Mouse (Mus musculus): ENCODE data around the gene Hormad2. TPM values are rescaled to one million over a fixed set of nuclear protein-coding genes. Genes with fewer than 3 reads are reported as not detected.

Gene Hormad2
- total RNA-seq, 2 experiments from 2014 or later = 2.7 TPM; not detected in 1

DNA sequence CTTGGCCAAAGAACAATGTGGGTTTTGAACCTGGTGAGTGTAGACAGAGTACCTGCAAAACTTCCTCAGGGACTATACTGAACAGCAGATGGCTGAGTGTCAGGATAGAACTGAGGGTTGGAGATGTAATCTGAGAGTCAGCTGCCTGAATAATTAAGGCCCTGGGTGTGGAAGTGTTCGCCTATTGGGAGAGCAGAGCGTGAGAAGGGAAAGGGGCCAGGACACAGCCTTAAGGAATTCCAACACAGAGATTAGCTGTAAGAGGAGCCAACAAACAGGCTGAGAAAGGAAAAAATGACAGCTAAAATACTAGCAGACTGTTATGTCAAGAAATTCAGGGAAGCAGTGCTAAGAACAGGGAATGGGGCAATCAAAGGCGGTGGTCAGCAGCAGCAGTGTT, 88.3 kb downstream of the Hormad2 start:
- no peak for ATAC-seq (replicated peaks; ENCODE audit: poor library complexity, severe bottlenecking)

DNA sequence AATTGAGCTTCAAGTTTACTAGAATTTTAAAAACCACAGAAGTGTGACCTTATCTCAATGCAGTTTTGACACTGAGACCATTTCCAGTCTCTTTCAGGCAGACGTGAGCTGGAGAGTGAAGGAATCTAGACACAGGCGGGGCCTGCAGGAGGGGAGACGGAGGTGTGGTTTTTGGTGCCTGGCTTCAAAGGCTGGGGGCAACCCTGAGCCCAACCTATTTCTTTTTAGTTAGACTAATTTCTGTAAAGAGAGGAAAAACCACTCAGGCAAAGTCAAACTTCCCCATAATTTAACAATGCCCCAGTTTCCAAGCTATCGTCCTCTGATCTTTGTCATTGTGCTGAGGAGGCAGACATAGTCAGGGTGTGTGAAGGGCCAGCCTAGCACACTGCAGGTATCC, 97.0 kb downstream of the Hormad2 start:
- no peak for ATAC-seq (replicated peaks; ENCODE audit: poor library complexity, severe bottlenecking)

DNA sequence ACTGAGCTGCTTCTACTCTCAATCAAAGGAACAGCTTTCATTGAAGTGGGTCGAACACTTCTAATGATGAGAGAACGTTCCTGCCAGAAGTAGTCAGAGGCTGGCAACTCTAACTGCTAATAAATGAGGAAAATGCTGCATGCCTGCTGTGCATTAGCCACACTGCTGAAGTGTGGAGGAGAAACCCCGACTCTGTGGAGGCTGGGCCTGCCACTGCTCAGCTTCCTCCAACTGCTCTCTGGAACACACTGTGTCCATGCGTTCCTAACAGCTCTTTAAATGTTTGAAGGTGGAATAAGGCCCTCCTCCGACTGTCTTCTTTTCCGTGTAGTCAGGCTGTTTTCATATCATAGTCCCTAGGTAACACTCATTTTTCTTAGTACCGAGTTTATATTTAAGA, 98.9 kb downstream of the Hormad2 start:
- no peak for ATAC-seq (replicated peaks; ENCODE audit: poor library complexity, severe bottlenecking)

DNA sequence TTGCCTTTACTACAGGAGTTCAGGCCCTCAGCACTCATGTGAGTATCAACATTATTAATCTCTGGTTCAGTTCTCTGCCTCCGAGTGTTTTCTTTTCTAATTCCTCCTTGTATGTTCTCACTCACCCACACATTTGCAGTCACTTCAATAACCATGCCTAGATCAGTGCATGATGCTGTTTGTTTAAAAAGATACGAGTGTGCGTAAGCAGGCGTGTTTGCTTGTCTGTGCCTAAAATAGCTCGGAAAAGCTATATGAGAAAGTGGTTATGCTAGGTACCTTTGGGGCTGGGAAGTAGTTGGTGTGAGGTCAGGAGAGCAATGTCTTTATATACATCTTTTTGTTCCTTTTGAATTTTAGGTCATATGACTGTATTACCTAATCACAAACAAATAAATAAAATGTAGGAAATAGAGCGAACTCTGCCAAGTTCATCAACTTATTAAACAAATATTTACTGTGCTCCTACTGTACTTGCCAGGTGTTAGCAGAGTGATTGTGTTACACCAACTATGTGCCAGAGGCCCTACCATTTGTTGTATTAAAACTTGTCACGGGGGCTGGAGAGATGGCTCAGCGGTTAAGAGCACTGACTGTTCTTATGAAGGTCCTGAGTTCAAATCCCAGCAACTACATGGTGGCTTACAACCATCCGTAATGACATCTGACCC, 100.7 kb downstream of the Hormad2 start:
- no peak for ATAC-seq (replicated peaks; ENCODE audit: poor library complexity, severe bottlenecking)

GRCm38 (mm10) chr11:4339275-4339674, 101.6 kb downstream of the Hormad2 start:
- peak; percentile 76 for ATAC-seq (replicated peaks; ENCODE audit: poor library complexity, severe bottlenecking)

- no peak for ATAC-seq (replicated peaks; ENCODE audit: poor library complexity, severe bottlenecking)
Observed at GRCm38 (mm10) chr11:4336693-4337283, 104.1 kb downstream of the Hormad2 start.

- ATAC-seq (replicated peaks; ENCODE audit: poor library complexity, severe bottlenecking) = peak; percentile 74
Observed at GRCm38 (mm10) chr11:4335810-4336692, 104.9 kb downstream of the Hormad2 start.

GRCm38 (mm10) chr11:4332961-4333360, 107.9 kb downstream of the Hormad2 start:
- ATAC-seq (replicated peaks; ENCODE audit: poor library complexity, severe bottlenecking) = peak; percentile 80

DNA sequence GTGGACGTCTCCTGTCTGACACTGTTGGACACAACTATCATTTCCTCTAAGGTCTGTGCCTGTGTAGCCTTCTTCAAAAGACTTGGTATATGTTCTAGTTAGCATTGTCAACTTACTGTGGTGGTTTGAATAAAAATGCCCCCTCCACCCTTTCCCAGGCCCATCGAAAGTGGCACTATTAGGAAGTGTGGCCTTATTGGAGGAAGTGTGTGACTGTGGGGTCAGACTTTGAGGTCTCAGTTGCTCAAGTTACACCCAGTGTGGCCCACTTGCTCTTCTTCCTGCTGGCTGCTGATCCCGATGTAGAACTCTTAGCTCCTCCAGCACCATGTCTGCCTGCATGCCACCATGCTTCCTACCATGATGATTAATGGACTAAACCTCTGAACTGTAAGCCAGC, 112.7 kb downstream of the Hormad2 start:
- ATAC-seq (replicated peaks; ENCODE audit: poor library complexity, severe bottlenecking) = peak; percentile 72

- no peak for ATAC-seq (replicated peaks; ENCODE audit: poor library complexity, severe bottlenecking)
Observed at GRCm38 (mm10) chr11:4323481-4323880, 117.4 kb downstream of the Hormad2 start.

DNA sequence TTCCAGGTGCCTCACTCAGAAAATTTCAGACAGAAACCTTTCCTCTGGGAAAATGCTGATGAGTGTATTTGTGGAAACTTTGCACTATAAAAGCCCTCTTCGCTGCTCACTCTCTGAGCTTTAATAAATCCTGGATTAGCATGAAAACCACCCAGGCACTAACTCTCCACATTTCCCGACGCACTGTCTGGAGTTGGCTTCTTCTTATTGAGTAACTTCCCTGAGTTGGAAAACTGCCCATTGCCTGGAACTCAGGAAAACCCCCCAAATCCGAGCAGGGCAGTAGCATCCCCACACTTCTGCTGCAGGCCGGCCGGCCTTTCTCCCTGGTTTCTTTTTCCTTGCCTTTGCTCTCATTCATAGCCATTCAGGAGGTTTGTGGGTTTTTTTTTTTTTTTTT, 118.0 kb downstream of the Hormad2 start:
- ATAC-seq (replicated peaks; ENCODE audit: poor library complexity, severe bottlenecking) = no peak

GRCm38 (mm10) chr11:4320876-4321275, 120.0 kb downstream of the Hormad2 start:
- no peak for ATAC-seq (replicated peaks; ENCODE audit: poor library complexity, severe bottlenecking)

DNA sequence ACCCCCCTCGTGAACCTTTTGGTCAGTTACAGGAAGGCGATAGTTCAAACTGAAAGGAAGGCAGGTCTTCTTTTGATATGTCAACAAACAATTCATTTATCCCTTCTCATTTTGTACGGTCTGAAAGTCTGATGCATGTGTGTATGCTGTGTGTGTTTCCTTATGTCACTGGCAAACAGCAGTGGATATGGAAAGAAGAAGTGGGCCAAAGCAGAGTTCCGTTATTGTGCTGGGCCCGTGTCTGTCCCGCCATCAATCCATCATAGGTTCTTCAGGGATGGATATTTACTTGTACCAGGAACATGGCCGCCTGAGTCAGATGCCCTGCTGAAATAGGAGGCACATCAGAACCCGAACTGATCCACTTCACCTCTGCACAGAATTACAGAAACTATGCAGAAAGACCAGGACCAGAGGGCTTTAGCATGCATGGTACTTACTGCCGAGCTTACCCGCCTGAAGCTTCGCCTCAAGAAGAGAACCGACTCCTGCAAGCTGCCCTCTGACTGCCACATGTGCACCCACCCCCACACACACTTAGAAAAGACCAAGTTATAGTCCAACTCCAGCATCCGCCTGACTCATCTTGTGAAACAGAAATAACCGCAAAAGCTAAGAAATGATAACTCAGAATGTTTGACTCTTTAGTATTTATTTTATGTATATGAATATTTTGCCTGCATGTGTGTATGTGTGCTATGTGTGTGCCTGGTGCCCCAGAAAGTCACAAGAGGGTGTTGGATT, 121.5 kb downstream of the Hormad2 start:
- ATAC-seq (replicated peaks; ENCODE audit: poor library complexity, severe bottlenecking) = peak; percentile 56

GRCm38 (mm10) chr11:4318011-4318410, 122.9 kb downstream of the Hormad2 start:
- peak; percentile 30 for ATAC-seq (replicated peaks; ENCODE audit: poor library complexity, severe bottlenecking)

DNA sequence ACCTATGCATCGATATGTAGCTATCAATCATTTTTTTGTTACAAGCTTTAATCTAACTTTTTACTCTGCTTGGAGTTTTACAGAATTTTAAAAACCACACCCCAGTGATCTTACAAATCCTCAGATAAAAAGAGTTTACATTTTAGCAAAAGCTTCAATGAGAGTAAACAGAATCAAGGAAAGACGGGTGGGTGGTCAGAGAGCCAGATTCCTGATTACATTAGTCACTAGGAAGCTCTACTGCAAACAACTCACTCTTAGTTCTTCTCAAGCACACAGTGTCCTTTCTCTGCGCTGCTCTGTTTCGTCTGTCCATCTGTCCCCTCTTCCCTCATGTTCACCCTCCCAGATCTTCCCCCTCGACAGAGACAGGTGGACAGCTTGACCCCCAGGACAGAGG, 123.6 kb downstream of the Hormad2 start:
- ATAC-seq (replicated peaks; ENCODE audit: poor library complexity, severe bottlenecking) = no peak

GRCm38 (mm10) chr11:4312180-4312579, 128.7 kb downstream of the Hormad2 start:
- ATAC-seq (replicated peaks; ENCODE audit: poor library complexity, severe bottlenecking) = no peak

- ATAC-seq (replicated peaks; ENCODE audit: poor library complexity, severe bottlenecking) = no peak
Observed at GRCm38 (mm10) chr11:4310324-4310723, 130.6 kb downstream of the Hormad2 start.

DNA sequence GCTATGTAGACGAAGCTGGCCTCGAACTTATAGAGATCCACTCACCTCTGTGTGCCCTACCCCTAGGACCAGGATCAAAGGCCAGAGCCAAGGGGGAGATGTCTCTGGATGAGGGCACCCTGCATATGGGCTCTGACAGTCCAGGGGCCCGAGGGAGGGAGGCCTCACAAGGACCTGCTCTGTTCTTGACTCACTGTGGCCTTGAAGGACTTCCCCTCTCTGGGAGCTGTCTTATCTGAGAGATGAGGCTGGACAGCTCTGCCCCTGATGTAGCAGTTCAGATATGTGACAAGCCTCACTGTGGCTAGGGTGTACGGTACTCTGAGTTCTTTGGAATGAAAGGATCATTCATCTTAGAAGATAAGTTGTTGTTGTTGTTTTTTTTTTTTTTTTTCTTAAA, 131.3 kb downstream of the Hormad2 start:
- no peak for ATAC-seq (replicated peaks; ENCODE audit: poor library complexity, severe bottlenecking)

DNA sequence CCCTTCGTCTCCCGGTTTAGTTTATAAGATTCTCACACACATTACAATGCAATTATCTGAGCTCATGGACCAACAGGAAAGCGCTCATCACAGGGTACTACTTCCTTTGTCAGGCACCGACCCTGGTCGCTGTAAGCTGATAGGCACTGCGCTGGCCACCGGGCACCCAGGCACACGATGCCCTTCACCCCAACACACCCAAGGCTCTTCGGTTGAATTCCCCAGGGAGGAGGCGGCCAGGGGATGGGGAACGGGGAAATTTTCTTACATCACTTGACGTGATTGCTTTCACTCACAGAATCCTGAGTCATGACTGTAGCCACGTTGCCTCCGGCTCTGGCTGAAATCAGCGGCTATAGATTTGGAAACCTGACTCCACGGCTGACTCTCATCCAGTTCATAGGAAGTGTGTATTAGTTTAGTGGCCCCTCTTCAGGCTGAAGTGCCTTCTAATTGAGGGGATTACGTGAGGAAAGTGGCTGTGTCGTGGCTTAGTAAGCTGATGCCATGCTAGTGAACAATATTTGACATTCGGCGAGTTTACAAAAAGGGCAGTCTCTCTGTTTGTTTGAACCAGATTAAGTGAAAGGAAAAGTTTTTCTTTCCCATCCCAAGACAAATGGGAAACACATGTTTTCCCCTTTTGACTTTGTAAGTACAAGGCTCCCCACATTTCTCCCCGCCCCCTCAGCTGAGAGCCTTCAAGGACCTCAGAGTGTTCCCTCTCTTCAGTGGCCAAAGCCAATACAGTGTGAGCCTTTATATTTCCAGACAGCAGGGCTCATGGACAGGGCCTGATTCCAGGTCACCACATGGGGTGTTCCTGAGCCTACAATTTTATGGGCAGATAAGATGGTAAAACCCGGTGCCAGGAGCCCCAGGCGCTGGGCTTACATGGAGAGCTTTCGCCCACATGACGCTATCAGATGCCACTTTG, 132.1 kb downstream of the Hormad2 start:
- ATAC-seq (replicated peaks; ENCODE audit: poor library complexity, severe bottlenecking) = peak; percentile 58

All from granulocyte monocyte progenitor cell, adult 5-6 weeks (primary cell).